Mouse (Mus musculus) cerebellum, postnatal 36 days (tissue): Measurements from ENCODE around the gene Sgsm2.

ENCODE experiments used
- DNase-seq, 2 experiments: peaks; one replicate each; pipeline ENCODE4 v3.0.0; 2021 to 2022; ENCODE audit warnings: mixed read lengths in 2 of 2

The Sgsm2 gene

GRCm38 (mm10) chr11:74839860-74840715, 56.8 kb downstream of the Sgsm2 start:
- DNase-seq = no peak

DNA sequence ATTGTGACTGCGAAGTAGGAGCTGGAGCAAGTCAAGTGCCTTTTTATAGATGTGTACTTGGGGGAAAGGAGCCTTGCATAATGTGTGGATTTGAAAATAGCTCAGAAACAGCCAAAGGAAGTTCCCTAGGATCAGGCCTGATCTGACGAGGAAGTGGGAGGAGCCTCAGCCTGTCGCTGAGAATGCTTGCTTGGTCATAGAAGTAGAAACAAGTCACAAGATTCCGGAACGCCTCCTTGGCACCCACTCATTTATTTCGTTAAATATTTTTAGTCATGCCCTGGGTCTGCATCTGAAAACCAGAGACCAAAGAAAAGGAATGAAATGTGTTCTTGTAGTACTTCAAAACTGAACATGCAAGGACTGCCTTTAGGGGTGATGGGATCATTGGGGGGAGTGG, 57.9 kb downstream of the Sgsm2 start:
- DNase-seq = no peak

DNA sequence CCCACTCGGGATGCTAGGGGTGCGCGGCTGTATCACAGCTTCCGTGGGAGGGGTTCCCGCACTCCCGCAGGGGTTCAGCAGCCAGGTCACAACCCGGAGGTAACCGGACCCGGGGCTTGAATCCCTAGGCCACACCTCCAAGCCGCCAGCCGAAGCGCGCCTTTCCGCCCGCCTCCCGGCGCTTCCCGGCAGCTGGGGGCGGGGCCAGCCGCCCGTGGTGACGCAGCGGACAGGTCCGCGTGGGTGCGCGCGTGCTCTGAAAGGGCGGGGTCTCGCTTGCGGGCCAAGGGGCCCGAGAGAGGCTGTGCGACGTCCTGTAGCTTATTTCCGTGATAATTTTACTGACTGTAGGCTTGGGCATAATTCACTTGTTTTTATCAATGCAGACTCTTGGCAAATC, 58.4 kb downstream of the Sgsm2 start:
- DNase-seq = peak; percentile 89 to 95

- peak; percentile 91 to 97 for DNase-seq
Observed at GRCm38 (mm10) chr11:74837694-74838431, 59.0 kb downstream of the Sgsm2 start.

GRCm38 (mm10) chr11:74837056-74837693, 59.7 kb downstream of the Sgsm2 start:
- no peak for DNase-seq

- DNase-seq = no peak
Observed at GRCm38 (mm10) chr11:74836225-74837055, 60.4 kb downstream of the Sgsm2 start.

- no peak for DNase-seq
Observed at GRCm38 (mm10) chr11:74835593-74836224, 61.2 kb downstream of the Sgsm2 start.

GRCm38 (mm10) chr11:74834650-74835277, 62.1 kb downstream of the Sgsm2 start:
- DNase-seq = no peak

GRCm38 (mm10) chr11:74834359-74834638, 62.6 kb downstream of the Sgsm2 start:
- DNase-seq = no peak

GRCm38 (mm10) chr11:74833536-74834358, 63.1 kb downstream of the Sgsm2 start:
- no peak for DNase-seq

DNA sequence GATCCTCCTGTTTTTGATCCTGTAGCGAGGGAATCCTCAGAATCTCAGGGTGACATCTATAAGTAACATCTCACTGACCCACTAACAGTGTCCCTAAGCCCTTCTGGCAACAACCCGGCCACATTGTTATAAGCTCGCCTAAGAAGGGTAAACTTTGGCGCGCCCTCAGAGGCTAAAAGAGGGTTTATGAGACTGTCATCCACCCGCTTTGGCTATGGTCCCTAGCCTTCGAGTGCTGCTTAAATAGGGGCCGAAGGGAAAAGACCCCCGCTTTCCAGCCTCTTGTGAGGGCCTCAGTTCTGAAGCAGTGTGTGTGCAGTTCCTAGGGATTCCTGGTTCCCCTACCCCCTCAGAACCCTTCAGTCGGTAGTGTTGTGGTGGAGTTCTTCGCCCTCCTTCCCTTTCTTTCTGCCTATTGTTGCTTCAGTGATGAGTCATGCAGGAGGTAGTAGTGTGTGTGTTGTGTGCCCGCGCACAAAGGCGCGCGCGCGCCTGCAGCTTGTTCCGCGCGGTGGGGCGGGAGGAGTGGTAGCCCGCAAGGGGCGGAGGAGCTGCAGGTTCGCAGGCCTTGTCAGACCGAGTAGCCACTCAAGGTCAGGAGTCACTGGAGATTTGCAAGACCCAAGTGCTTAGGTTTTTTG, 64.2 kb downstream of the Sgsm2 start:
- DNase-seq = peak; percentile 61 to 73

- peak; percentile 95 to 99 for DNase-seq
Observed at GRCm38 (mm10) chr11:74831606-74832451, 65.0 kb downstream of the Sgsm2 start.

DNA sequence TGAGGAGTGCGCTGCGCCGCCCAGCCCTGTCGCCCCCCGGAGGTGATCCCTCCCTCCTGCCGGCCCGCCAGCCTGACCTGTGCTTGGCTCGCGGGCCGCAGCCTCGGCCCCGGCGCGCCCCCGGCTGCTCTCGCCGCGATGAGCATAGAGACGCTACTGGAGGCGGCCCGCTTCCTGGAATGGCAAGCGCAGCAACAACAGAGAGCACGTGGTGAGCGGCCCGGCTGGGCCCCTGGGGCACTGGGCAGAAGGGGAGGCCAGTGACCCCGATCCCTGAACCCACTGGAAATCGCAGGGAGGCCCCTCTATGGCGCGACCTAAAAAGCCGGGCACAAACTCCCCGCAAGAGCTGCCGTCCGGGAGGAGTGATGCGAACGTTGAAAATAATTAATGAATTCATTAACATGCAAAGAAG, 65.7 kb downstream of the Sgsm2 start:
- DNase-seq = peak in 1 of 2 experiments; percentile 52

DNA sequence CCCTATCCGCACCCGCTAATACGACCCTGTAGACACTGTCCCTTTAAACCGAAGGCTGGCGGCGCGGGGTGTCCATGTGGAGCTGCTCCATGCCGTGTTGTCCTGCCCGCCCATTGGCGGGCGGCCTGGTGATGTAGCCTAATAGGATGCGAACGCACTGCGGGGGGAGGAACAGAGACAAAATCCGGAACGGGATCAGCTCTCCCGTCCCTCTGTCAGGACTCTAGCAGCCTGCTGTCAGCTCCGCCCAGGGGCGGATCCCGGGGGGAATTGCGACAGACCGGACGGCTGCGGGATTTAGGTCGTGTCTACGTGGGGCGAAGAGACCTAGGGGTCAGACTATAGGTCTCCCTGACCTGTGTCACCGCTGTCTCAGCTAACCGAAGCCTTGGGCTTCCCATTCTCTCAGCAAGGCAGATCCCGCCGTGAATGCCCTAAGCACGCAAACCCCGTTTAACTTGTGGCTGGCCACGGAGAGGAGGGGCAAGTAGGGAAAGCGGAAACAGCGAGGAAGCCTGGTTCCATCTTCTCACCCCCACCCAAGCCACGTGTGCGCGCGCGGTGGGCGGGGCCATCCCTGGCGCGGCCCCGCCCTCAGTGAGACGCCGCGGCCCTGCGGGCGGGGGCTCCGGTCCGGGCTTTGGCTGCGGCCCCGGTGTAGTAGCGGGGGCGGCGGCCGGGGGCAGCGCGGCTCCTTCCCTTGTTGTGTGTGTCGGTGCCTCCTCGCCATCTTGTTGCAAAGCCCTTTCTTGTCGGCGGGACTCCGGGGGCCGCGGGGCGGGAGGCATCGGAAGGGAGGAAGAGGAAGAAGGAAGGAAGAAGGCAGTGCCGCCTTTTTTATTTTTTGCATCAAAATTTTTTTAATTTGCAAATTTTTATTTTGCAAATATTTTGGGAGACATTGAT, 66.4 kb downstream of the Sgsm2 start, which contains the start of gene Mnt:
TSS of gene Mnt (plus strand) at position 665 of the 906 bp plus-strand sequence.
- peak; percentile 100 for DNase-seq

GRCm38 (mm10) chr11:74829812-74830211, 67.0 kb downstream of the Sgsm2 start:
- DNase-seq = peak in 1 of 2 experiments; percentile 77

DNA sequence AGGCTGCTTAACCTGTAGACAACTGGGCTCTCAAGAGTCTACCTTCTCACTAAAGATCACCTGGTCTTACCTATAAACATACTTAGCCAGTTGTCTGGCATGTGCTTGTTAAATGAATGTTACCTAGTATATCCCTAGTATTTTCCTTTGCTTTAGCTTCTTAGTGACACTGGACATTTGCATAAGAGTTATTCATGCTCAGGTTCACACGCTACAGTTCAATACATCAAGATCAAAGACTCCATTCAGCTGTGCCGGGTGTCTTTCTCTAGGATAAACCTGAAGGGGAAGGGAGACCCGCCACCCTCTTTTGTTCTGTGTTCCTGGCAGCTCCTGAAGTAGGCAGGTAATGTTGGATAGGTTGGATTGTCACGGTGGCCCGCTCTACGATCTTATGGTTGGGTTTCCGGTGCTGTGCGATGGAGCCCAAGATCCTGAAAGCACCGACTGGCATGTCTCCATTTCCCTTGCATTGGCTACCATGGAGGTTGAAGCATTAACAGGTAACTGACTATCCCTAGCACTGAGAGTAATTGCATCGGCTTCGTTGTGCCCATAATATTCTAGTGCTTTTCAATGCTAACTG, 67.8 kb downstream of the Sgsm2 start:
- no peak for DNase-seq

GRCm38 (mm10) chr11:74828404-74828931, 68.4 kb downstream of the Sgsm2 start:
- DNase-seq = no peak
